Mouse (Mus musculus) monocyte, adult 5-6 weeks (primary cell): Measurements from ENCODE around the gene Ywhae. TPM values are rescaled to one million over a fixed set of nuclear protein-coding genes. Genes with fewer than 3 reads are reported as not detected.

Experiments used
- ATAC-seq: fragments of 153-309, 156-312 bp; replicated peaks from 2 replicates; pipeline ENCODE4 v1.8.0; 2017; ENCODE audit warnings: mild to moderate bottlenecking; ENCODE audit not compliant: low TSS enrichment, insufficient number of reproducible peaks, severe bottlenecking, poor library complexity, low FRiP score
- total RNA-seq: library from RNA; stranded (forward); fragments of 200-1000, 200-491, 200-594 nt; gene quantifications from 3 replicates; pipeline ENCODE4 v1.2.3, GENCODE M21; 2017

Ywhae gene
- total RNA-seq, 1 experiment from 2014 or later: 226 TPM

DNA sequence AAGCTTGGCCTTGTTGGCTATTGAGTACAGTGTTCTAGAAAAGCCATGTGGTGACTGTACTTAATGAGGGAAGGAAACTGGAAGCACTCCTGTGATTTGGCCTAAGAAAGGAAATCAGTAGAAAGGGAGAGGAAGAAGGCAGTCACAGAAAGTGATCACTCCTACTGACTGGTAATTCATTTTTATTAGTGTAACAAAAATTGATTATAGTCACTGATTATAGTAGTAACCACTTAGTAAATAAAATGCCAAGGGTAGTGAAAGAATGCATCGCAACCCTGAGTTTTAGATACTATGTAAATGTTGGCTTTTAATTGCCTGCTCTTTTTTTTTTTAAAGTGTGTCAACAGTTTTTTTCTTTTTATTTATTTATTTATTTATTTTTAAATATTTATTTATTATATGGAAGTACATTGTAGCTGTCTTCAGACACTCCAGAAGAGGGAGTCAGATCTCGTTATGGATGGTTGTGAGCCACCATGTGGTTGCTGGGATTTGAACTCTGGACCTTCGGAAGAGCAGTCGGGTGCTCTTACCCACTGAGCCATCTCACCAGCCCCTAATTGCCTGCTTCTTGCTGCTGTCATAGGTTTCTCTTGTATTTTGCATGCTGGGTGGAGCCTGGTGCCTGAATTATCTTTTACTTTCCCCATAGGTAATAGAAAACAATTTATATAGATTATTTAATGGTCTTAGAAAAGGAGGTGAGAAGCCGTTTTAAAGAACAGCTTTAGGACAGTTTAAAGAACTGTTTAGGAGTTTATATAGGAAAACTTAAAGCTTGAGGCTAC, 3.0 kb downstream of the Ywhae start:
- no peak for ATAC-seq

DNA sequence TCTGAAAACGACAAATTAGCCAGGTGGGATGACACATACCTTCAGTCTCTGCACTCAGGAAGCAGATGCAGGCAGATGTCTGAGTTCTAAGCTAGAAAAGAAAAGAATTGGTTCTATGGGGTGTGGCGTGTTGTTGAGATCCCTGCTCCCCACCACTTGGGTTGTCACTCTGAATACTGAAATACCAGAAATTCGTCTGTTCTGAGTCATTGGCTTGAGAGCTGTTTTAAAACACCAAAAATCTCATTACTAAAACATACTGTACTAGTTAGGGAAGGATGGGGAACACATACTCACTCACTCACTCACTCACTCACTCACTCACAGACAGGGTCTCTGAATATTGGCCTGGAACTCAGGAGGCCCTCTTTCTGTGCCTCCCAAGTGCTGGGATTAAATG, 4.3 kb downstream of the Ywhae start:
- no peak for ATAC-seq

DNA sequence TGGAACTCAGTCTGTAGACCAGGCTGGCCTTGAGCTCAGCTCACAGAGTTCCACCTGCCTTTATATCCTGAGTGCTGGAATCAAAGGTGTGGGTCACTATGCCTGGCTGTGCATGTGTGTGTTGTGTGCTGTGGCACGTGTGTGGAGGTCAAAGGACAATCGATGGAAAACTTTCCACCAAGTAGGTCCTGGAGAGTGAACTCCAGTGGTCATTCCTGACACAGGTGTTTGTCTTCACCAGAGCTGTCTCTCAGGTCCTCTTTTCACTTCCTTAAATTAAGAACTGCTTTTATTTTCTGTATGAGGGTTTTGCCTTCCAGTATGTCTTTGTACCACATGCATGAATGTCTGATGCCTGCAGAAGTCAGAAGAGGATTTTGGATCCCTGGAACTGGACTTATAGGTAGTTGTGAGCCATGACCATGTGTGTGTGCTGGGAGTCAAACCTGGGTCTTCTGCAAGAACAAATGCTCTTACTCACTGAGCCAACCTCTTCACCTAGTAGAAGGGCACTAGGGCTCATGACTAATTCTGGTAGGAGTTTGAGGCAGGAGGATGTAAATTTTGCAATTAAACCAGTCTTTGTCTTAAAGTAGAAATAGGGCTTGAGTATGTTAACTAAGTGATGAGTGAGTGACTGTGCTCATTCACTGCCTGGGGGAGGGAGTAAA, 5.3 kb downstream of the Ywhae start:
- ATAC-seq: 0 out of 2 replicates have a peak, but pooled peaks have one; percentile 9

DNA sequence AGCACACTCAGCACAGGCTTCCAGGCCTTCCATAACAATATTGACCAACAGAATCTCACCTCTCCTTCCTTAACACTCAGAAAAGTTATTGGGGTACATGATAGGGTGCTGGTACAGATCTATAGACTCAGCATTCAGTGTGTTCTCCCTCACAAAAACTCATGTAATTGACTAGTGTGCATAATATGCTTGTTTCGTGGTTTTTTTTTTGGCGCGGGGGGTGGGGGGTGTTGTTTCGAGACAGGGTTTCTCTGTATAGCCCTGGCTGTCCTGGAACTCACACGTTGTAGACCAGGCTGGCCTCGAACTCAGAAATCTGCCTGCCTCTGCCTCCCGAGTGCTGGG, 5.8 kb downstream of the Ywhae start:
- ATAC-seq: no peak

DNA sequence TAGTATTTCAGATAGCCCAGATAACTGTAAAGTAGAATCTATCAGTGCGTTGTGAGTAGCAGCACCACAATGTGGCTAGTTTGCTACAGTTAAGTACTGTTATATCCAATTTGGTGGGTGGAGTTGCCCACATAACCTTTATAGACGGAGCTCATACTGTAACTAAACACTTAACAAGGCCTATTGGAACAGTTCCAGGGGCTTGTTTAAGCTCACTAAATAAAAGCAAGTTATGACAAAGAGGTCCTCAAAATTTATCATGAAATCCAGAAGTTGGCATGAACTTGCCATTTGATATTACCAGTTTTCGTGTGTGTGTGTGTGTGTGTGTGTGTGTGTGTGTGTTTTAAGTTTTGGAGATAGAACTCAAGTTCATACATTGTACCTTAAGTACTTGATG, 7.5 kb downstream of the Ywhae start:
- no peak for ATAC-seq

DNA sequence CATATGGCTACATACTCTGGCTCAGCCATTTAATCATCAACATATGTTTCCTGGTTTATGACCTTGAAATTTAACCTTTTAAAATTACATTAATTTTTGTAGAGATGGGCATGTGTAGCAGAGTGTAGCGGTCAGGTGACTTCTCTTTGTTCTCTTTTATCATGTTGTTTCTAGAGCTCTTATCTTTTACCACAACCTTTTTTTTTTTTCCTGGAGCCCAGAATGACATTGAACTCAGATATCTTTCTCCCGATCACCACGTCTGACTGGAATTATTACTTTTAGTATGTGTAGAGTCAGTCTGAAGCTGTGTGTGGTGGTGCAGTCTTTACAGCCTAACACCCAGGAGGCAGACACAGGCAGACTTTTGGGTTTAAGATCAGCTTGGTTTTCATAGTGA, 8.9 kb downstream of the Ywhae start:
- no peak for ATAC-seq

DNA sequence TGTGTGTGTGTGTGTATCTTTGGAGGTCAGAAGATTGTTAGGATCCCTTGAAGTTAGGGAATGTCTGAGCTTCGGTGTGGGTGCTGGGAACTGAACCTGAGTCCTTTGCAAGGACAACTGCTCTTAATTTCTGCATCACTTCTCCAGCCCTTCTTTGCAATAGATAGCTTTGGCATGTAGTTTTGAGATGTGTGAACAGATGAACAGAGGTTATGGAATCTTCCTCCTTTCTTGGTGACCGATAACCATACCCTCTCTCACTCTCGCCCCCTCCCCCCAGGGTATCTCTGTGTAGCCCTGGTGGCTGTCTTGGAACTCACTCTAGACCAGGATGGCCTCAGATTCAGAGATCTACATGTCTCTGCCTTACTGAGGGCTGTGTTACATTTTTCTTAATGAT, 12.1 kb downstream of the Ywhae start:
- no peak for ATAC-seq

DNA sequence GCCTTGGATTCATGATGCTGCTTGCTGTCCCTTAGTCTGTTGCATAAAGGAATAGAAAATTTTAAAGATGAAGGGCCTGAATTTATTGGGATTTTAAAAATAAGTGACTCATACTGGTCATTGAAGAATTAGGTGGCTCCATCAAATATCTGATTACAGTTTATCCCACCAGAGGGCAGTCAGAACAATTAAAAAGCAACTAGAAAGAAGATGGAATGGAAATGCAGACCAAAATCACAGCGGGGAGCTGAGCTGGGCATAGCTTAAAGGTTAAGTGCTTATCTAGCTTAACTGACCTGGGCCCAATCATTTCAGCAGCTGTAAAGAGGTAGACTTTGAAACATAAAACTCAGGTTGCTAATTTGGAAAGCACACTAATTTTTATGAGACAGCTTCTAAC, 17.9 kb downstream of the Ywhae start:
- no peak for ATAC-seq

DNA sequence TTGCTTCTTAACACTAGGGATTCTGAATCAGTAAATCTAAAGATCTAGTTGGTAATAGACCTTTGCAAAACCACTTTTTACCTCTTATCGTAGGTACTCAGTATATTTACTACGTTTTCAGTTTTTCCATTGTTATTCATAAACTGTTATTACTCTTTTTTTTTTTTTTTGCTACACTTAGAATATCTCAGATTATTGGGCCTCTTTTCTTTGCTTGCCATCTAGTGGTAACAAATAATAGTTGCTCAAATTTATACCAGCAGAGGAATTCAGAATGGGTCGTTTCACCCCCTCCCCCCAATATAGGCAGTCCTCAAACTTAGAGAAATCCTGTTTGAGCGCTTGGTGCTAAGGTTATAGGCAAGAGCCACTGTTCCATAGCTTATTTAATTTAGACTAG, 18.4 kb downstream of the Ywhae start:
- ATAC-seq: no peak

DNA sequence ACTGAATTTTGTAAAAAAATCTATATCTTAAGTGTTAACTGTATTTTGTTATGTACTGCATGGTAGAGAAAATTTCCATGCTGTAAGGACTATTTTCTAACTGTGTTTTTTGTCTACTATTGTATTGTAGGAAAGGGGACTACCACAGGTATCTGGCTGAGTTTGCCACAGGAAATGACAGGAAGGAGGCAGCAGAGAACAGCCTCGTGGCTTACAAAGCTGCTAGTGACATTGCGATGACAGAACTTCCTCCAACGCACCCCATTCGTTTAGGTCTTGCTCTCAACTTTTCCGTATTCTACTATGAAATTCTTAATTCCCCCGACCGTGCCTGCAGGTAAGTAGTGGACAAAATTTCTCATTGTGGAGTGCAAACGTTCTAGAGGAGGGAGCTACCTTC, 24.0 kb downstream of the Ywhae start:
- ATAC-seq: no peak

DNA sequence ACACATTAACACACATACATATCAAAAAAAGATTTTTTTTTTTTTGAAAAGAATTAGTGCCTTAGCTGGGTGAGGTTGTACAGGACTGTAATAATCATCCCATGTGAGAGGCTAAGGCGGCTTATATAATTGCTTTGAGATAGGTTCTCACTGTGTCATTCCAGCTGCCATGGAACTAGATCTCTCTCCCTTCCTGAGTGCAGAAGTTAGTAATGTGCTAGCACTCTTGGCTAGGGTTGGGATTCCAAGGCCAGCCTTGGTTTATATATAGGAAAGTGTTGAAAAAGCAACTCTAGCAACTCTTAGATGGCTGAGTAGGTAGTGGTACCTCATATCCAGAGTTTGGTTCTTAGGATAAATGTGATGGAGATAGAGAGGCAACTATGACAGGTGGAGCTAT, 25.9 kb downstream of the Ywhae start:
- ATAC-seq: no peak

DNA sequence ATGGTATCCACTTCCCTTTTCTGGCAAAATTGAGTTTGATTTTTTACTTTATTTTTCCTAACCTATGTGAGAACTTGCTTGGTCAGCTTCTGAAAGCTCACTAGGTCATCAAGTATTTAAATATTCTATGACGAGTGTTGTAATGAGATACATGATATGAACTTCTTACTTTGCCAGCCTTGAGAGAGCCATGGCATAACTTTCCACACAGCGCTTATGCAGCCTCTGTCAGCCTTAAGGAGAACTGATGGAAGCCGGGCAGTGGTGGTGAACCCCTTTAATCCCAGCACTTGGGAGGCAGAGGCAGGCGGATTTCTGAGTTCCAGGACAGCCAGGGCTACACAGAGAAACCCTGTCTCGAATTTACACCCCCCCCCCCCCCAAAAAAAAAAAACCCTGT, 28.1 kb downstream of the Ywhae start:
- ATAC-seq: no peak

DNA sequence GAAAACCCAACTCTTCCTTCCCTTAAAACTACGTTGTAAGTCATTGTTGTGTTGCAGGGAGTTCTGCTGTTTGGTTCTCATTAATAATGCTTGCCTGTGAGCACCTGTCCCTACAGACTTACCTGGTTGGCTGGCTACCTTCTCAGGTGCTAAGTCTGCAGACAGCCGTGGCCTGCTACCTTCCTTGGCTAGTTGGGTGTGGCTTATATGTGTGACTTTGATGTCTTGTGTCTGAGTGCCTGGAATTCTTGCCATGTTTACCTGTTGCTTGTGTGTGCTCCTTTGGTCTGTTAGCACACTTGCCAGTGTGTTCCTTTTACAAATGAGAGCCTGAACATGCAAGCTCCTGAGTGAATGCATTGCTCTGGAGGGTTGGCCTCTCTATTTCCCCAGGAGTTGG, 30.0 kb downstream of the Ywhae start:
- ATAC-seq: no peak

DNA sequence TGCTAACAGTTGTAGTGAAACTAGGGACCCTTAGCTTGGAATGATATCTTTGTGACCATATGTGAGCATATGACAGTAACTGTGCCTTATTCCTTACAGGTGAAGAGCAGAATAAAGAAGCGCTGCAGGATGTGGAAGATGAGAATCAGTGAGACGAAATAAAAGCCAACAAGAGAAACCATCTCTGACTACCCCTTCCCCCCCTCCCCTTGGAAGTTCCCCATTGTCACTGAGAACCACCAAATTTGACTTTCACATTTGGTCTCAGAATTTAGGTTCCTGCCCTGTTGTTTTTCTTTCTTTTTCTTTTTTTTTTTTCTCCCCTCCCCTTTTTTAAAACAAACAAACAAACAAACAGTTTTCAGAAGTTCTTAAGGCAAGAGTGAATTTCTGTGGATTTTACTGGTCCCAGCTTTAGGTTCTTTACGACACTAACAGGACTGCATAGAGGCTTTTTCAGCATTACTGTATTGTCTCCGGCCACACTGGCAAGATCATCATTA, 31.9 kb downstream of the Ywhae start:
- ATAC-seq: no peak

DNA sequence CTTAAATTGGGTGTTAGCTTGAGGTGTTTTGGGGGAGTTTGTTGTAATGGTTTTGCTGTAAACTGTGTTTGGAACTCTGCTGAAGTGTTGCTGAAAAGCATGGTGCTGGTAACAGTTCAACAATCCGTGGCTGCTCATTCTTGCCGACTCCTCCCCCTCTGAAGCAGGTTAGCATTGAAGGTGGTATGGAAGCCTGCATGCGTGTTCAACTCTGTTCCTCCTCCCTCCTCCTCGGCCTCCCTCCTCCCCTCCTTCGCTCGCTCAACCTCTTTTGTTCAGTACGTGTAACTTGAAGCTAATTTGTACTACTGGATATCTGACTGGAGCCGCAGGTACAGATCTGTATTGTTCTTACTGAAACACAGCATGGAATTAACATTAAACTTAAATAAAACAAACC, 32.5 kb downstream of the Ywhae start:
- ATAC-seq: no peak

DNA sequence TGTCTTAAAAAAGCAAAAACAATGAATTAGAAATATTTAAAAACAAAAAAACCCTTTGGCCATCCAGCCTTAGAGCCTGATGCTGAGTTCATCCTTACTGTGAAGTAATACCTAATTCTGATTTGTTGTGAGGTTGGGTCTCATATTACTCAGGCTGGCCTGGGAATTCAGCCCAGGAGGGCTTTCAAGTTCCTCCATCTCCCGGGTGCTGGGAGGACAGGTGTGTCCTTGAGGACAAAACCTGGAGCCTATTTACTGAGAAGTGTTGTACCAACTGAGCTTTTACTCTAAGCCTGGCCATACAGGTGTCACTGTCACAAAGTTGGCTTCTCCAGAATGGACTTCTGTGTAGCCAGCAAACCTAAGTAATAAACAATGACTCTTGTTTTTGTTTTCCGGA, 34.3 kb downstream of the Ywhae start:
- ATAC-seq: no peak

DNA sequence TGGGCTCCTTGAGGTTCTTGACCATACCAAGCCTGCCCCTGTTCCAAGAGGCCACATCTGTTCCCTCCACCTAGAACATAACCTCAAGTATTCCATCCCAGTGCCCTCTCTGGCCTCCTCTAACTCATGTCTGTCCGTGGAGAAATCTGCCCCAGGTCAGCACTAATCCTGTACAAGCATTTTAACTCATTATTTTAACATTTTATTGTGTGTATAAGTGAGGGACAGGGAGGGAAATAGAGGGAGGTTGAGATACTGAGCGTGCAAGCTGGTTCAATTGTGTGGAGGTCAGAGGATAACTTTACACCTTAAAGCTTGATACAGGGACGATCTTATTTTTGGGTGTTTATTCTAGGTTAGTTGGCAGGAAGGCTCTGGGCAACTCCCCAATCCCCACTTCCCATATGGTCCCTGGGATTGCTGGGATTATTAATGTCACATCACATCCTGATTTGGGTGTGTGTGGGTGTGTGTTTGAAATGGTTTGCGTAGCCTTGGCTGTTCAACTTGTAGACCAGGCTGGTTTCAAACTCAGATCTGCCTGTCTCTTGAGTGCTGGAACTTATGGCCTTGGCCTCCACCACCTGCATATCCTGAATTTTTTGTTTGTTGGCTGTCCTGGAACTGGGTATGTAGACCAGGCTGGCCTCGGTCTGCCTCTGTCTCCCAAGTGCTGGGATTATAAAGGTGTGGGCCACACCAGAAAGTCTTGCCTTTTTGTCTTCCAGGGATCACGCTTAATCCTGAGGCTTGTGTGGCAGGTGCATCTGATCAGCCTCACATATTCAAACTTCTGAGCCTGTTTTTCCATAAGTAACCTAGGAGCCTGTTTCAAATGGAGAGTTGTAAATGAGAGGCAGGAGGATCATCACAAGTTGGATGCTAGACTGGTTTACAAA, 35.7 kb downstream of the Ywhae start:
- ATAC-seq: no peak

DNA sequence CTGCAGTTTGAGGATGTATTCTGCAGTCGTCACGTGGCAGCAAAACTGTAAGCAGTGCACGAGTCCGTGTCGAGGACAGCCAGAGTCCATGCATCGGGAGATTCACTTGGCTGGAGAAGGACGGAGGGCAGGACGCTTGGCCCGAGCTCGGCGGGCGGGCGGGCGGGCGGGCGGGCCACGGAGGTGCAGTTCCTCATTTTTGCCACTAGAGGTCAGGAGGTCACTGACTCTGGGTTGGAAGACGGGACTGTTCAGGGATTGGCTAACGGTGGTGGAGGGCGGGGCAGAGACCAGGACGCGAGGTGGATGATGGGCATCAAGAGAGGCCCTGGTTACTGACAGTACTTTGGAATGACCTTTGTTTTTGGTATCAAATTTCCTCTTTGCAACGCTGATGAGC, 36.5 kb downstream of the Ywhae start:
- ATAC-seq: peak; percentile 96

DNA sequence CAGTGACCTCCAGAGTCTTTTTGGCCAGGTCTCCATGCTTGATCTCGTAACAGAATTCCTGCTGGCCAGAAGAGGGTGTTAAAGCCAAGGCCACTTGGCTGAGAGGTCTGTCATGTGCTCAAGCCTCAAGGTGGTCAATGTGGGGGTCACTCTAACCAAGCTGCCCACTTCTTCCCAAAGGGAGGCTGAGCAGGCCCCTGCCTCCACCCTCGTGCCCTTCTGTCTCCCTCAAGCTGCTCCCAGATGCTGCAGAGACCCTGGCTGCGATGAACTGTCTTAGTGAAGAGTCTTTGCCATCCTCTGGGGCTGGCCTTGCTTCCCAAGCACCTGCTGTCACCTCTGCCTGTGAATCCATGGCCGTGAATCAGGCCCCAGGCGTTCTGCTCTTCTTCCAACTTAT, 39.9 kb downstream of the Ywhae start:
- ATAC-seq: no peak
